Mouse (Mus musculus) left cerebral cortex, adult 9 months (tissue): Measurements from ENCODE around the gene Slc25a41.

Experiments used
- DNase-seq, 2 experiments: peaks; one replicate each; pipeline ENCODE4 v3.0.0; 2022; ENCODE audit warnings: low spot score in 2 of 2

The Slc25a41 gene

DNA sequence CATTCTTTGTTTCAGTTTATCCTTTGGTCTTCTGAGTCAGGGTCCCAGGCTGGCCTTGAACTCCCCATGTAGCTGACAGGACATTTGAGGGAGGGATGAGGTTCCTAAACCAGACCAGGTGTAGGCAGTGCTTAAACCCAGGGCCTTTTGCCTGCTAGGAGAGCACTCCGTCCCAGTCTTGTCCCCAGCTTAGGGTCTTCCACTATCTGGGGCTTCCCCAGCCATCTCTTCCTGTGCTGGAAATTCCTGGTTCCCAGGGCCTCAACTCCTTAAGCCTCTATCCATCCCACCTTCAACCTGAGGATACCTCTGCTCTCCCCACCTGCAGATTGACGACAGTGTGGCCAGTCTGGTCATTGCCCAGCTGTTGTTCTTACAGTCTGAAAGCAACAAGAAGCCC, 50.5 kb downstream of the Slc25a41 start:
- no peak for DNase-seq

DNA sequence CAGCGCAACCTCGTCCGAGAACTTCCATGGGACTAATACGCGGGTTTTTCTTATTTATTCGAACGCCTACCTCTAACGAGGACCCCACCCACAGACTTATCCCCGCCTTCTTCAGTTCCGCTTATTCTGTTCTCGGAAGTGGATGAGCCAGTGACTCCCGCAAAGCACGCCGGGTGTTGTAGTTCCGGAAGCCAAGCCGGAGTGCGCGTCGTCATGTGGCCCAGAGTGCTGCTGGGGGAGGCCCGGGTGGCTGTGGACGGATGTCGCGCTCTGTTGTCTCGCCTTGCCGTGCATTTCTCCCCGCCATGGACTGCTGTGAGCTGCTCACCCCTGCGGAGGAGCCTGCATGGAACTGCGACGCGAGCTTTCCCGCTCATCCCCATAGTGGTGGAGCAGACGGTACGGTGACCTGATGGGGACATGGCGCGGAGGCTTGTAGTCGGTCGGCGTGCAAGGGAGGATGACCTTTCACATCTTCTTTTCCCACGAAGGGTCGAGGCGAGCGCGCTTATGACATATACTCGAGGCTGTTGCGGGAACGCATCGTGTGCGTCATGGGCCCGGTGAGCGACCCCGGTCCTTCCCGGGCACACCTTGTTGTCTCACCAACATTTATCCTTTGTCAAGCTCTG, 51.2 kb downstream of the Slc25a41 start, which contains the start of gene Clpp:
TSS of gene Clpp (plus strand) at position 191 of the 632 bp plus-strand sequence.
- peak; percentile 81 to 96 for DNase-seq

DNA sequence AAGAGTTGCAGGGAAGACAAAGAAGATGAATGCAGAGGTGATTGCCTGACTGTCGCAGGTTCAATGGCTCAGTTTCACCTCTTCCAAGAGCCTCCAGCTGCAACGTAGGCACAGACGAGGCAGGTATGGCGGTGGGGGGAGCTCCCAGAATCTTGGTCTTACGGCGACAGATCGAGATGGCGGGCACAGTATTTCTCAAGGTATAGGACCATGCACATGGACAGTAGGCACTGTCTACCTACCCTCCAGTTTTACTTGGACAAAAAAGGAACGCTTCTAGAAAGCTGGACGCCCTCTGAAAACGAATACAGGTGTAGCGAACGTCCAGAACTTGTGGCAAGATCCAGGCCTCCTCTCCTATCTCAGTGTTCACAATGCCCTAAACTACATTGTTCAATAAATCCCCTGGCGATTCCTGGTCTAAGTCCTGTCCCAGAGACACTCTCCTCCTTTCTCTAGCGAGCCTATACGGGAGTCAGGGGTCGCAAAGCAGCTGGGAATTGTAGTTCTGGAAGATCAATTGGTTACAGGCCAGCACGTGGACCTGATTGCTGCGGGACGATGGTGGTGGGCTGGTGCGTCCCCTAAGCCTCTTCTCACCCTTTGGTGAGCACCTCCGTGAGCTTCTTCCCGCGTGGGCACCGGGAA, 51.9 kb downstream of the Slc25a41 start:
- peak in 1 of 2 experiments; percentile 86 for DNase-seq

DNA sequence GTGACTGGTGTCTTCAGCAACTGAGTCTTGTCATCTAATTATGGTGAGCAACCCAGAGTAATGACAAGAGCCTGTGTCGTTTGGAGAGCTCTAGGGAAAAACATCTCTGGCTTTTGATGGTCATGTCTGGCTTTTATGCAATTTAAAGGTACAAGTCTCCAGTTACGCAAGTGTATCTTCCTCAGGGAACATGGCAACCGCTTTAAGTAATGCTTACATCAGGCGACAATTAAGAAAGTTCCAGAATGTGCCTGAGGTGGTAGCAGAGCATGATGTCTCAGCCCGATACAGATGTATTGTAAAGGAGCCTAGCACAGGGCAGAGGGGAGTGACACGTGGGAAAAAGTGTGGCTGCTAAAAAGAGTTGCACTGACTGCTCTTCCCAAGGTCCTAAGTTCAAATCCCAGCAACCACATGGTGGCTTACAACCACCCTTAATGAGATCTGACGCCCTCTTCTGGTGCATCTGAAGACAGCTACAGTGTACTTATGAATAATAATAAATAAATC, 52.5 kb downstream of the Slc25a41 start:
- no peak for DNase-seq

DNA sequence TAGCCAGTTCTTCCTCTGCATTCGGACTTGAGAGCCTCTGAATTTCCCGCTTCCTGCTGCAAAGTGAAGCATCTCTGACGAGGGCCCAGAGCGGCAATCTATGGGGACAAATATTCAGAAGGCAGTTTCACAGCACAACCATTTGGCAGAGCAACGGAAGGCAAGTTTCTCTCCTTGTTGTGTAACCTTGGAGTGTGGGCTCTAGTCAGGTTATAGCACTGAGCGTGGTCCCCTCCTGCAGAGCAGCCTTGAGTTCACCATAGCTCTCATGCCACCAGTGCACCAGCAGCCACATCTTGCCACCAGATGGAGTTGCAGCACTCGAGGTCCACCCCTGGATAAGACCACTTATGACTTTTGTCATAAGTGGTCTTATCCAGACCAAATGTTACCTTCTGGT, 53.0 kb downstream of the Slc25a41 start:
- DNase-seq: no peak

DNA sequence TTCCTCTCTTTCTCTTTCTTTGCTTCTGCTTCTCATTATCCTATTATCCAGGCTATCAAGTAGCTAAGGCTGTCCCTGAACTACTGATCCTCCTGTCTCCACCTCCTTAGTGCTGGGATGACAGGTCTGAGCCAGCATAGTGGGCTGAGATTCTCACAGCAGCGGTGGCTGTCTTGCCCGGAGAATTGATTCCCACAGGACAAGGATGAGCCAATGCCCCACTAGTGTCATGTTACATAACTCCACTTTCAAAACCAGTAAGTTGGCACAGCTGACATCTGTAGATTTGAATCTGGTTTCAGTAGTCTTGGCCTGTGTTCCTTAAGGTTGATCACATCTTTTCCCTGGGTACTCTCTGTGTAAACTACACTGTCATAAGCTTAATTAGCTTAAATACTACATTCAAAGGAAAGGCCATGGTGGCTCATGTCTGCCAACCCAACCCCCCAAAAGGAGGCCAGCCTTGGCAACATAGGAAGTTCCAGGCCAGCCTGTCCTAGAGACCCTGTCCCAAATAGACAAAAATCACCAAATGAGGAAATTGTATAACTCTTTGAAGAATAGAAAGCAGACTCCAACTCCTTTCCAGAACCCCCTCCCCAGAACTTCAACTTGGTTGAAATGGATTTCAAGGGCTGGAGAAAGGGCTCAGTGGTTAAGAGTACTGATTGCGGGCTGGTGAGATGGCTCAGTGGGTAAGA, 55.2 kb downstream of the Slc25a41 start:
- no peak for DNase-seq

DNA sequence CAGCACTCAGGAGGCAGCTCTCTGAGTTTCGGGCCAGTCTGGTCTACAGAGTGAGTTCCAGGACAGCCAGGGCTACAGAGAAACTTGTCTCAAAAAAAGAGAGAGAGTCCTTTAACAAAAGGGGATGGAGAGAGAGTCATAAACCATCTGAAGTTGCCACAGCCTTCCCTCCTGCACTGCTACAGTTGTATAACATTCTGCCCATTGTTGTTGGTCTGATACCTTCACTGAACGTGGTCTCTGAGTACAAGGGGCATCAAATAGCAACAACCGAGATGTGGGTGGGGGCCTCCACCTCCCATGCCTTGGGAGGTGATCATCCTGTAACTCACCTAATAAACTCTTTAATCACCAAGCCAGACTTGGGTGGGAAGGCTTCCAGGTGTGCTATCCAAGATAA, 55.8 kb downstream of the Slc25a41 start:
- DNase-seq: no peak

DNA sequence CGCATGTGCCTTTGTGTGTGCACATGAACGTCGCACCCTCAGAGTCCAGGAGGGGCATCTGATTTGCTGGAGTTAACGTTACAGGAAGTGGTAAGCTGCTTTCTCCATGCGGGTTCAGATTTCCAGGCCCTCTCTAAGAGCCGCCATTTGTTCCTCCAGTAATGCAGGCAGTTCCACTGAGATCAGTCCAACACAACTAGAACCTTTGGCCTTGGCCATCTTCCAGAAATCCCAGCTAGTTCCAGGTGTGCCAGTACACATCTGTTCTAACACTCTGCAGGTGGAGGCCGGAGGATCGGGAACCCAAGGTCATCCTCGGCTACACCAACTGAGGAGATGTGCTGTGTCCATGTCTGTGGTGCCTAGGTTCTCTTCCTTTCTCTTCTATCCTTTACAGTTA, 56.6 kb downstream of the Slc25a41 start:
- no peak for DNase-seq
